23 mouse cellular contexts compared by ENCODE assay signal in genomic region chr15:99585741-99586140, GRCm38 (mm10). TPM values are rescaled to one million over a fixed set of nuclear protein-coding genes. Genes with fewer than 3 reads are reported as not detected.
"Had no signal": no experiment of that assay in that cellular context is flagged by ENCODE, and none has a peak within 500 bp of the region (broad histone marks: within the 10 kb centered on the region; RNA-seq: fewer than 3 reads in every experiment).

No protein-coding gene starts in this region.

- H3K36me3 ChIP-seq: limb, embryonic 15.5 days; liver, embryonic 12.5 days; lung, embryonic 15.5 days; midbrain, embryonic 15.5 days; neural tube, embryonic 13.5 days; stomach, embryonic 15.5 days had no signal

- H3K9ac ChIP-seq: limb, embryonic 15.5 days; liver, embryonic 12.5 days; lung, embryonic 15.5 days; stomach, embryonic 15.5 days had no signal

- H3K4me3 ChIP-seq: layer of hippocampus, adult 2 months; limb, embryonic 15.5 days; liver, embryonic 12.5 days; megakaryocyte, embryonic 14.5 days; midbrain, embryonic 15.5 days; stomach, embryonic 15.5 days had no signal

- H3K9me3 ChIP-seq: limb, embryonic 15.5 days; liver, embryonic 12.5 days; lung, embryonic 15.5 days; midbrain, embryonic 15.5 days; neural tube, embryonic 13.5 days; stomach, embryonic 15.5 days had no signal

- DNase-seq: kidney, postnatal 4 days; lung, postnatal 14 days; retina, postnatal 1 day; thymus, postnatal 36 days had no signal

- H3K27ac ChIP-seq: layer of hippocampus, adult 2 months; limb, embryonic 15.5 days; liver, embryonic 12.5 days; lung, embryonic 15.5 days; macrophage; midbrain, embryonic 15.5 days; neural tube, embryonic 13.5 days; stomach, embryonic 15.5 days had no signal

- H3K4me2 ChIP-seq: liver, embryonic 12.5 days had no signal

- ATAC-seq: liver, embryonic 12.5 days; midbrain, embryonic 15.5 days had no signal

RNA-seq across cellular contexts. Expression of gene Aqp5, which starts 4.8 kb away (rescaled TPM):
- total RNA-seq: layer of hippocampus, adult 2 months; layer of hippocampus, postnatal 14 days; monocyte, adult 5-6 weeks had no signal
- polyA plus RNA-seq: limb, embryonic 11.5 days; macrophage had no signal

RNA-seq across cellular contexts. Expression of gene Aqp2, which starts 6.9 kb away (rescaled TPM):
- total RNA-seq: layer of hippocampus, adult 2 months; layer of hippocampus, postnatal 14 days; left cerebral cortex, postnatal 25 days; monocyte, adult 5-6 weeks had no signal
- polyA plus RNA-seq: limb, embryonic 11.5 days; limb, embryonic 15.5 days; liver, embryonic 12.5 days; liver, embryonic 16.5 days; macrophage; midbrain, embryonic 11.5 days; midbrain, embryonic 15.5 days; neural tube, embryonic 13.5 days; stomach, embryonic 15.5 days; thymus, postnatal 0 days had no signal

RNA-seq across cellular contexts. Expression of gene Aqp6, which starts 15.5 kb away (rescaled TPM):
- total RNA-seq: monocyte, adult 5-6 weeks had no signal
- polyA plus RNA-seq: kidney, embryonic 14.5 days; limb, embryonic 11.5 days; limb, embryonic 15.5 days; liver, embryonic 12.5 days; liver, embryonic 16.5 days; lung, embryonic 15.5 days; macrophage; spleen, adult 2 months; stomach, embryonic 15.5 days; testis, adult 2 months; thymus, postnatal 0 days had no signal

RNA-seq across cellular contexts. Expression of gene Faim2, which starts 57.8 kb away (rescaled TPM):
- total RNA-seq: monocyte, adult 5-6 weeks had no signal
- polyA plus RNA-seq: kidney, embryonic 14.5 days; limb, embryonic 11.5 days; macrophage had no signal
